Mouse (Mus musculus) midbrain, embryonic 13.5 days (tissue): ENCODE measurements around the gene Zfp810. TPM values are rescaled to one million over a fixed set of nuclear protein-coding genes. Genes with fewer than 3 reads are reported as not detected.
"Not testable (repeated sequence)": the region's sequence is repeated elsewhere in the genome, so short reads cannot be mapped to it uniquely, and the experiment has no call there.

Source experiments
- ATAC-seq: fragments of 200-750 bp; cut with Nextera tagmentation; 2 replicates; pipeline ENCODE4 v1.8.0; 2017; ENCODE audit warnings: mild to moderate bottlenecking, moderate TSS enrichment, moderate library complexity
- H3K27ac ChIP-seq: fragments of 300-500 bp; sonication (generic); 2 replicates; pipeline ENCODE4 v1.5.1; 2015; ENCODE audit warnings: inconsistent platforms, mild to moderate bottlenecking, moderate library complexity
- H3K27me3 ChIP-seq: fragments of 300-500 bp; sonication (generic); 2 replicates; pipeline ENCODE4 v1.6.1; 2015; ENCODE audit warnings: mild to moderate bottlenecking, inconsistent platforms
- H3K36me3 ChIP-seq: fragments of 300-500 bp; sonication (generic); 2 replicates; pipeline ENCODE4 v1.6.1; 2015; ENCODE audit warnings: mild to moderate bottlenecking, inconsistent platforms
- H3K4me1 ChIP-seq: fragments of 300-500 bp; sonication (generic); replicated peaks from 2 replicates; pipeline ENCODE4 v1.6.1; 2015; ENCODE audit warnings: inconsistent platforms
- H3K4me2 ChIP-seq: fragments of 300-500 bp; sonication (generic); replicated peaks from 2 replicates; pipeline ENCODE4 v1.6.1; 2015; ENCODE audit warnings: moderate library complexity, mild to moderate bottlenecking, inconsistent platforms
- H3K4me3 ChIP-seq: fragments of 300-500 bp; sonication (generic); replicated peaks from 2 replicates; pipeline ENCODE4 v1.5.1; 2015; ENCODE audit warnings: mild to moderate bottlenecking, inconsistent platforms
- H3K9ac ChIP-seq: fragments of 300-500 bp; sonication (generic); replicated peaks from 2 replicates; pipeline ENCODE4 v1.6.1; 2015; ENCODE audit warnings: mild to moderate bottlenecking, inconsistent platforms
- H3K9me3 ChIP-seq: fragments of 300-500 bp; sonication (generic); 2 replicates; pipeline ENCODE4 v1.6.1; 2016; ENCODE audit warnings: mild to moderate bottlenecking, inconsistent platforms
- WGBS: fragments of 180-500 bp; shearing (Covaris S2); methylation state at CpG from one replicate; pipeline ENCODE4 v1.1.7; 2015; 5-methylcytosine and 5-hydroxymethylcytosine counted together
- polyA plus RNA-seq: library from polyadenylated mRNA; unstranded; fragments of >200 nt; fragmentation: Nextera tagmentation; extraction: Ambion mirVana; gene quantifications from 2 replicates; pipeline ENCODE4 v1.2.1, GENCODE M21; 2015

Zfp810 gene
- polyA plus RNA-seq, 1 experiment from 2014 or later, result 39.9 TPM

GRCm38 (mm10) chr9:22316047-22316446 is 8.6 kb upstream of the Zfp810 start:
- not testable (repeated sequence) for H3K36me3 ChIP-seq, H3K9ac ChIP-seq, ATAC-seq, H3K4me1 ChIP-seq, H3K4me2 ChIP-seq, H3K27ac ChIP-seq, H3K4me3 ChIP-seq, H3K27me3 ChIP-seq, H3K9me3 ChIP-seq
- WGBS, result 64% methylated on average over 5 of the region's 5 CpGs

- Histone ChIP-seq H3K4me1 (no peaks in the 10 kb centered on the region), H3K36me3 (no peaks in the 10 kb centered on the region), H3K9ac (no peak overlapping the region), H3K4me3 (no peak overlapping the region), H3K9me3 (peaks cover 9% of the 10 kb centered on the region; the same call in 1 of the 2 replicates), H3K27ac (no peak overlapping the region), H3K4me2 (no peak overlapping the region), H3K27me3 (no peaks in the 10 kb centered on the region)
- no peak for ATAC-seq
- WGBS, result 88% methylated on average over 3 of the region's 3 CpGs
These were observed 6.6 kb upstream of the Zfp810 start for GRCm38 (mm10) chr9:22314066-22314465.

DNA sequence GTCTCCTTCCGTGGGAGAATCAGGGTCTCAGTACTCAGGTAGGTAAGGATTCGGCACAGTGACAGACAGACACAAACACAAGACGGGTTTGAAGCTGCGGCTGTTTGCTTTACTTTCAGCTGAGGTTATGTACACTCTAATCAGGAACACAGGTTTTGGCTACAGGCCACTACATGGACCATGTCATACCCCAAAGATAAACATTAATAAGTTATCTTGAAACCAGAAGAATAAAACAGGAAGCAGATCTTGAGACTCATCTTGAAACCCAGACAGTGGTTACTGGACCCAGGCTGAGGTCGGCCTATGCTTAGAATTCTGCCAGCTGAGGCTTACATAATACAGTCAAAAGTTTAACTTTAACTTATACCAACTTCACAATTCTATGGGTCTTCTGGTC is 5.8 kb upstream of the Zfp810 start:
- no peaks in the 10 kb centered on the region for H3K4me1 ChIP-seq
- H3K4me3 ChIP-seq, result no peak overlapping the region
- H3K9me3 ChIP-seq, result peaks cover 7% of the 10 kb centered on the region; the same call in 1 of the 2 replicates
- no peak overlapping the region for H3K27ac ChIP-seq
- H3K36me3 ChIP-seq, result no peaks in the 10 kb centered on the region
- no peaks in the 10 kb centered on the region for H3K27me3 ChIP-seq
- no peak overlapping the region for H3K4me2 ChIP-seq
- 91% methylated on average over 5 of the region's 5 CpGs for WGBS
- no peak for ATAC-seq
- H3K9ac ChIP-seq, result no peak overlapping the region

DNA sequence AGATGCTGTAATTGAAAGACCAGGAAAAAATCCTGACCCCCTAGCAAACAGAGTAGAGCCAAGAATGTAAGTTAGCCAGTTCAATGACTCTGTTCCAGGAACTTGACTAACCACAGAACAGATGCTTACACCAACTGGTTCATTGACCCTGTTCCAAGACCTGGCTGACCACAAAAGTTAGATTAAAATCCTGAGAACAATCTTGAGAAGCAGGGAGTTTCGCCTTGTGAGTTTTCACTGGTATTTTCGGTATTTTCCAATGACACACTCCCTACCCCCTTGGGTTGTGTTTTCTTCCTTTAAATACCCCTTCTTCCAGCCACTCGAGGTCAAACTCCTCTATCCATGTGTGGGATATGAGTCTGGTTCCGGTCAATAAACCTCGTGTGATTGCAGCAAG is 2.2 kb upstream of the Zfp810 start:
- ATAC-seq, result no peak
- H3K36me3 ChIP-seq, result peaks cover 7% of the 10 kb centered on the region
- H3K9ac ChIP-seq, result no peak overlapping the region
- no peak overlapping the region for H3K4me3 ChIP-seq
- H3K27ac ChIP-seq, result no peak overlapping the region
- peaks cover 17% of the 10 kb centered on the region for H3K4me1 ChIP-seq
- H3K4me2 ChIP-seq, result no peak overlapping the region
- 91% methylated on average over 5 of the region's 5 CpGs for WGBS
- H3K27me3 ChIP-seq, result no peaks in the 10 kb centered on the region
- H3K9me3 ChIP-seq, result 0 out of 2 replicates have a peak, but pooled peaks cover 4% of the 10 kb centered on the region

GRCm38 (mm10) chr9:22307920-22308262 is 443 bp upstream of the Zfp810 start:
- peak overlapping the region; percentile 93 for H3K27ac ChIP-seq
- H3K9me3 ChIP-seq, result peaks cover 16% of the 10 kb centered on the region
- peaks cover 25% of the 10 kb centered on the region for H3K36me3 ChIP-seq
- 13% methylated on average over 9 of the region's 9 CpGs for WGBS
- peak overlapping the region; percentile 93 for H3K4me3 ChIP-seq
- not testable (repeated sequence) for H3K27me3 ChIP-seq, ATAC-seq, H3K9ac ChIP-seq
- peaks cover 18% of the 10 kb centered on the region for H3K4me1 ChIP-seq
- peak overlapping the region; percentile 76 for H3K4me2 ChIP-seq

GRCm38 (mm10) chr9:22306726-22307125 is 722 bp downstream of the Zfp810 start:
- peaks cover 36% of the 10 kb centered on the region for H3K36me3 ChIP-seq
- H3K27me3 ChIP-seq, result no peaks in the 10 kb centered on the region
- H3K4me2 ChIP-seq, result peak overlapping the region; percentile 76
- H3K9ac ChIP-seq, result peak overlapping the region; percentile 99
- H3K4me1 ChIP-seq, result peaks cover 18% of the 10 kb centered on the region
- WGBS, result 18% methylated on average over 6 of the region's 6 CpGs
- peak; percentile 15; the same call in 1 of the 2 replicates for ATAC-seq
- peak overlapping the region; percentile 93 for H3K27ac ChIP-seq
- H3K9me3 ChIP-seq, result peaks cover 16% of the 10 kb centered on the region
- H3K4me3 ChIP-seq, result peak overlapping the region; percentile 93

- H3K4me2 ChIP-seq, result no peak overlapping the region
- peaks cover 16% of the 10 kb centered on the region for H3K9me3 ChIP-seq
- peaks cover 78% of the 10 kb centered on the region for H3K36me3 ChIP-seq
- peaks cover 18% of the 10 kb centered on the region for H3K4me1 ChIP-seq
- H3K9ac ChIP-seq, result no peak overlapping the region
- H3K4me3 ChIP-seq, result no peak overlapping the region
- H3K27me3 ChIP-seq, result no peaks in the 10 kb centered on the region
- WGBS, result 97% methylated on average over 1 of the region's 1 CpGs
- H3K27ac ChIP-seq, result no peak overlapping the region
- ATAC-seq, result no peak
These were observed 5.2 kb downstream of the Zfp810 start for GRCm38 (mm10) chr9:22302199-22302598.

GRCm38 (mm10) chr9:22278733-22279132 is 28.7 kb downstream of the Zfp810 start:
- Histone ChIP-seq H3K36me3 (peaks cover 91% of the 10 kb centered on the region), H3K9ac (no peak overlapping the region), H3K27ac (no peak overlapping the region), H3K4me3 (no peak overlapping the region; the same call in 1 of the 2 replicates), H3K4me2 (no peak overlapping the region), H3K27me3 (no peaks in the 10 kb centered on the region), H3K4me1 (no peaks in the 10 kb centered on the region), H3K9me3 (peaks cover 78% of the 10 kb centered on the region)
- WGBS, result 96% methylated on average over 4 of the region's 4 CpGs
- ATAC-seq, result no peak

- Histone ChIP-seq H3K4me1 (no peaks in the 10 kb centered on the region), H3K9ac (no peak overlapping the region), H3K4me3 (no peak overlapping the region), H3K27ac (no peak overlapping the region), H3K4me2 (no peak overlapping the region), H3K9me3 (peaks cover 31% of the 10 kb centered on the region), H3K27me3 (no peaks in the 10 kb centered on the region), H3K36me3 (peaks cover 15% of the 10 kb centered on the region)
- 97% methylated on average over 1 of the region's 1 CpGs for WGBS
- ATAC-seq, result no peak
These were observed 38.6 kb downstream of the Zfp810 start for GRCm38 (mm10) chr9:22268886-22269285.

DNA sequence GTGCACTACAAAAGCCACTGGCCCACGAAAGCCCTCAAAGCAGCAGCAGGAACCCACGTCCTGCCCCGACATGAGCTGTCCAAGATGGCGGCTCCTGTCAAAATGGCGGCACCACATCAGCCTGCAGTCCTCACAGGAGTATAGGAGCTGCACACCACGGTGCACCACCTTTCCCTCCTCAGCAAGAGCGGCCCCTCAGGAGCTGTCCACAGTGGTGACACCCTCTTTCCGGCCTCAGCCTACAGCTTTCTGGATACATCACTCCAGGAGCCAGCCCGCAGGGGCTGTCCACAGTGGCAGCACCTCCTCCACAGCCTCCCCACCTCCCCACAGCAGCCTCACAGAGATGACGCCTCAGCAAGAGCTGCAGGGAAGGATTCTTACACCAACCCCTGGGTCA is 44.8 kb downstream of the Zfp810 start:
- Histone ChIP-seq H3K9me3 (peaks cover 13% of the 10 kb centered on the region), H3K4me3 (no peak overlapping the region), H3K9ac (no peak overlapping the region), H3K4me1 (no peaks in the 10 kb centered on the region), H3K36me3 (peaks cover 3% of the 10 kb centered on the region; the same call in 1 of the 2 replicates), H3K4me2 (no peak overlapping the region), H3K27me3 (no peaks in the 10 kb centered on the region), H3K27ac (no peak overlapping the region)
- 93% methylated on average over 10 of the region's 10 CpGs for WGBS
- no peak for ATAC-seq

- Histone ChIP-seq H3K4me2 (no peak overlapping the region), H3K9me3 (peaks cover 7% of the 10 kb centered on the region; the same call in 1 of the 2 replicates), H3K27me3 (no peaks in the 10 kb centered on the region), H3K4me3 (no peak overlapping the region), H3K4me1 (no peaks in the 10 kb centered on the region), H3K36me3 (peaks cover 13% of the 10 kb centered on the region), H3K27ac (no peak overlapping the region), H3K9ac (no peak overlapping the region)
- no peak for ATAC-seq
- 88% methylated on average over 1 of the region's 1 CpGs for WGBS
These were observed 45.9 kb downstream of the Zfp810 start for GRCm38 (mm10) chr9:22261594-22261993.

- no peak overlapping the region for H3K9ac ChIP-seq
- 34% methylated on average over 3 of the region's 3 CpGs for WGBS
These were observed 47.4 kb downstream of the Zfp810 start for GRCm38 (mm10) chr9:22260092-22260422.

More at GRCm38 (mm10) chr9:22260092-22260422, 47.4 kb downstream of the Zfp810 start:
- no peak for ATAC-seq
- no peaks in the 10 kb centered on the region for H3K27me3 ChIP-seq
- H3K4me1 ChIP-seq, result no peaks in the 10 kb centered on the region
- peaks cover 28% of the 10 kb centered on the region for H3K36me3 ChIP-seq
- peak overlapping the region; percentile 71 for H3K4me3 ChIP-seq
- H3K4me2 ChIP-seq, result peak overlapping the region; percentile 70
- H3K9me3 ChIP-seq, result peaks cover 7% of the 10 kb centered on the region; the same call in 1 of the 2 replicates
- H3K27ac ChIP-seq, result no peak overlapping the region
